Mouse (Mus musculus) hindbrain, embryonic 14.5 days (tissue): ENCODE data around the gene Srgap3. TPM values are rescaled to one million over a fixed set of nuclear protein-coding genes. Genes with fewer than 3 reads are reported as not detected.

Experiments
- ATAC-seq: fragments of 200-750 bp; cut with Nextera tagmentation; 2 replicates; pipeline ENCODE4 v1.8.0; 2017; ENCODE audit warnings: moderate number of reproducible peaks, mild to moderate bottlenecking, moderate TSS enrichment, moderate library complexity; ENCODE audit not compliant: low FRiP score
- DNase-seq: peaks from one replicate; pipeline ENCODE4 v3.0.0-alpha.2; 2015; ENCODE audit warnings: low spot score
- H3K27ac ChIP-seq: fragments of 300-500 bp; sonication (generic); 2 replicates; pipeline ENCODE4 v1.5.1; 2014; ENCODE audit warnings: mild to moderate bottlenecking, moderate library complexity
- H3K27me3 ChIP-seq: fragments of 300-500 bp; sonication (generic); 2 replicates; pipeline ENCODE4 v1.6.1; 2014; ENCODE audit warnings: mild to moderate bottlenecking, low read length, mixed read lengths; ENCODE audit not compliant: control insufficient read depth, insufficient read depth
- H3K36me3 ChIP-seq: fragments of 300-500 bp; sonication (generic); replicated peaks from 2 replicates; pipeline ENCODE4 v1.6.1; 2014; ENCODE audit not compliant: control insufficient read depth, insufficient read depth
- H3K4me1 ChIP-seq: fragments of 300-500 bp; sonication (generic); replicated peaks from 2 replicates; pipeline ENCODE4 v1.6.1; 2014; ENCODE audit warnings: antibody characterized with exemption, low read length, mixed read lengths; ENCODE audit not compliant: control insufficient read depth, insufficient read depth
- H3K4me2 ChIP-seq: fragments of 300-500 bp; sonication (generic); replicated peaks from 2 replicates; pipeline ENCODE4 v1.6.1; 2014; ENCODE audit warnings: mild to moderate bottlenecking, moderate library complexity
- H3K4me3 ChIP-seq: fragments of 300-500 bp; sonication (generic); replicated peaks from 2 replicates; pipeline ENCODE4 v1.5.1; 2014; ENCODE audit warnings: mild to moderate bottlenecking, low read length
- H3K9ac ChIP-seq: fragments of 300-500 bp; sonication (generic); 2 replicates; pipeline ENCODE4 v1.6.1; 2014
- H3K9me3 ChIP-seq: fragments of 300-500 bp; sonication (generic); 2 replicates; pipeline ENCODE4 v1.6.1; 2016; ENCODE audit warnings: low read length; ENCODE audit not compliant: control insufficient read depth
- WGBS: fragments of 180-500 bp; shearing (Covaris S2); extraction: QIAGEN DNeasy Blood & Tissue Kit; methylation state at CpG from one replicate; pipeline ENCODE4 v1.1.7; 2014; 5-methylcytosine and 5-hydroxymethylcytosine counted together
- polyA plus RNA-seq: library from polyadenylated mRNA; unstranded; fragments of >200 nt; fragmentation: Nextera tagmentation; extraction: Ambion mirVana; gene quantifications from 2 replicates; pipeline ENCODE4 v1.2.1, GENCODE M21; 2014

The Srgap3 gene
- polyA plus RNA-seq, 1 experiment from 2014 or later: 50.7 TPM

- Histone ChIP-seq H3K9me3 (no peaks in the 10 kb centered on the region), H3K36me3 (peaks cover 90% of the 10 kb centered on the region), H3K9ac (no peak overlapping the region), H3K4me2 (no peak overlapping the region), H3K4me1 (no peaks in the 10 kb centered on the region), H3K27me3 (no peaks in the 10 kb centered on the region), H3K27ac (no peak overlapping the region), H3K4me3 (no peak overlapping the region)
- 88% methylated on average over 3 of the region's 3 CpGs for WGBS
- DNase-seq: no peak
- no peak for ATAC-seq
These were observed 207.4 kb downstream of the Srgap3 start for GRCm38 (mm10) chr6:112739635-112740034.

- no peak for ATAC-seq
- no peaks in the 10 kb centered on the region for H3K9me3 ChIP-seq
- no peak overlapping the region for H3K9ac ChIP-seq
- no peak overlapping the region for H3K27ac ChIP-seq
- H3K4me3 ChIP-seq: no peak overlapping the region
- DNase-seq: no peak
- peaks cover 90% of the 10 kb centered on the region for H3K36me3 ChIP-seq
- H3K4me2 ChIP-seq: no peak overlapping the region
- no peaks in the 10 kb centered on the region for H3K4me1 ChIP-seq
- no peaks in the 10 kb centered on the region for H3K27me3 ChIP-seq
- WGBS: 90% methylated on average over 6 of the region's 6 CpGs
These were observed 208.1 kb downstream of the Srgap3 start for GRCm38 (mm10) chr6:112738924-112739323.

- no peak overlapping the region for H3K4me3 ChIP-seq
- no peak overlapping the region for H3K27ac ChIP-seq
- ATAC-seq: no peak
- no peak overlapping the region for H3K4me2 ChIP-seq
- no peaks in the 10 kb centered on the region for H3K9me3 ChIP-seq
- H3K27me3 ChIP-seq: no peaks in the 10 kb centered on the region
- DNase-seq: no peak
- no peak overlapping the region for H3K9ac ChIP-seq
- H3K4me1 ChIP-seq: no peaks in the 10 kb centered on the region
- H3K36me3 ChIP-seq: peaks cover 97% of the 10 kb centered on the region
- 99% methylated on average over 3 of the region's 3 CpGs for WGBS
These were observed 210.6 kb downstream of the Srgap3 start for GRCm38 (mm10) chr6:112736471-112736870.

- no peak for DNase-seq
- Histone ChIP-seq H3K27me3 (no peaks in the 10 kb centered on the region), H3K4me1 (no peaks in the 10 kb centered on the region), H3K9me3 (no peaks in the 10 kb centered on the region), H3K4me2 (no peak overlapping the region), H3K9ac (no peak overlapping the region), H3K4me3 (no peak overlapping the region), H3K36me3 (peaks cover 97% of the 10 kb centered on the region), H3K27ac (no peak overlapping the region)
- no peak for ATAC-seq
- 79% methylated on average over 2 of the region's 2 CpGs for WGBS
These were observed 212.0 kb downstream of the Srgap3 start for GRCm38 (mm10) chr6:112735054-112735453.

GRCm38 (mm10) chr6:112733942-112734341 lies 213.1 kb downstream of the Srgap3 start:
- H3K27me3 ChIP-seq: no peaks in the 10 kb centered on the region
- no peak for DNase-seq
- H3K4me1 ChIP-seq: peaks cover 3% of the 10 kb centered on the region; the same call in 1 of the 2 replicates
- H3K4me3 ChIP-seq: no peak overlapping the region
- 82% methylated on average over 5 of the region's 5 CpGs for WGBS
- H3K27ac ChIP-seq: no peak overlapping the region
- no peaks in the 10 kb centered on the region for H3K9me3 ChIP-seq
- H3K9ac ChIP-seq: no peak overlapping the region
- H3K4me2 ChIP-seq: no peak overlapping the region
- H3K36me3 ChIP-seq: peaks cover 95% of the 10 kb centered on the region
- no peak for ATAC-seq

- H3K36me3 ChIP-seq: peaks cover 93% of the 10 kb centered on the region
- no peak overlapping the region for H3K27ac ChIP-seq
- 98% methylated on average over 3 of the region's 3 CpGs for WGBS
- DNase-seq (no peak), ATAC-seq (no peak)
- no peak overlapping the region for H3K4me3 ChIP-seq
- no peaks in the 10 kb centered on the region for H3K27me3 ChIP-seq
- no peak overlapping the region for H3K9ac ChIP-seq
- H3K9me3 ChIP-seq: no peaks in the 10 kb centered on the region
- H3K4me2 ChIP-seq: no peak overlapping the region
- H3K4me1 ChIP-seq: peaks cover 6% of the 10 kb centered on the region
These were observed 214.6 kb downstream of the Srgap3 start for GRCm38 (mm10) chr6:112732434-112732833.

GRCm38 (mm10) chr6:112731386-112731785 lies 215.7 kb downstream of the Srgap3 start:
- Histone ChIP-seq H3K9ac (no peak overlapping the region), H3K36me3 (peaks cover 93% of the 10 kb centered on the region), H3K27ac (no peak overlapping the region), H3K9me3 (no peaks in the 10 kb centered on the region), H3K4me2 (no peak overlapping the region), H3K4me1 (peaks cover 6% of the 10 kb centered on the region), H3K27me3 (no peaks in the 10 kb centered on the region), H3K4me3 (no peak overlapping the region)
- ATAC-seq: no peak
- no peak for DNase-seq
- WGBS: 95% methylated on average over 10 of the region's 10 CpGs

- Histone ChIP-seq H3K9me3 (no peaks in the 10 kb centered on the region), H3K9ac (no peak overlapping the region), H3K4me2 (0 out of 2 replicates have a peak overlapping the region, but pooled peaks have one; percentile 10), H3K4me1 (peaks cover 6% of the 10 kb centered on the region), H3K27me3 (no peaks in the 10 kb centered on the region), H3K27ac (0 out of 2 replicates have a peak overlapping the region, but pooled peaks have one; percentile 1), H3K4me3 (no peak overlapping the region), H3K36me3 (peaks cover 93% of the 10 kb centered on the region)
- ATAC-seq (peak; percentile 60; the same call in 1 of the 2 replicates), DNase-seq (peak; percentile 45)
- WGBS: 14% methylated on average over 17 of the region's 17 CpGs
These were observed 218.2 kb downstream of the Srgap3 start for GRCm38 (mm10) chr6:112728760-112729422.

GRCm38 (mm10) chr6:112725468-112725867 lies 221.6 kb downstream of the Srgap3 start:
- no peak for ATAC-seq
- Histone ChIP-seq H3K36me3 (peaks cover 84% of the 10 kb centered on the region), H3K27ac (no peak overlapping the region), H3K4me2 (no peak overlapping the region), H3K27me3 (no peaks in the 10 kb centered on the region), H3K9ac (no peak overlapping the region), H3K4me3 (no peak overlapping the region), H3K4me1 (peaks cover 6% of the 10 kb centered on the region), H3K9me3 (no peaks in the 10 kb centered on the region)
- 88% methylated on average over 4 of the region's 4 CpGs for WGBS
- DNase-seq: no peak
